Mouse (Mus musculus) olfactory bulb, adult 2 months (tissue): Measurements from ENCODE around the gene D130043K22Rik.

Source experiments
- CTCF ChIP-seq: fragments of 200-500 bp; IDR thresholded peaks from 2 replicates; pipeline ENCODE4 v1.5.1; 2012; ENCODE audit warnings: low read depth, mild to moderate bottlenecking, low read length, moderate library complexity; ENCODE audit not compliant: insufficient read depth
- POLR2A ChIP-seq: fragments of 200-500 bp; IDR thresholded peaks from 2 replicates; pipeline ENCODE4 v1.6.1; 2012; ENCODE audit warnings: mild to moderate bottlenecking, low read depth, low read length, moderate library complexity; ENCODE audit not compliant: insufficient read depth

GRCm38 (mm10) chr13:24861084-24861483, 16.1 kb downstream of the D130043K22Rik start:
- TF ChIP-seq CTCF: no peak
- no peak for TF ChIP-seq POLR2A
